Mouse (Mus musculus) adrenal gland, postnatal 14 days (tissue): ENCODE data around the gene Pdia3. TPM values are rescaled to one million over a fixed set of nuclear protein-coding genes. Genes with fewer than 3 reads are reported as not detected.
"Not testable (repeated sequence)": the region's sequence is repeated elsewhere in the genome, so short reads cannot be mapped to it uniquely, and the experiment has no call there.

Experiments used
- DNase-seq: peaks from one replicate; pipeline ENCODE4 v3.0.0; 2021; ENCODE audit warnings: mixed read lengths
- microRNA-seq, 2 experiments: library from miRNA; unstranded; fragments of <30 nt; microRNA quantifications; one replicate each; pipeline ENCODE4 v1.2.0; 2021
- total RNA-seq: library from RNA; stranded (reverse); gene quantifications from 2 replicates; pipeline ENCODE4 v1.2.3, GENCODE M21; 2021

The Pdia3 gene
- total RNA-seq, 1 experiment from 2014 or later: 320 TPM

DNA sequence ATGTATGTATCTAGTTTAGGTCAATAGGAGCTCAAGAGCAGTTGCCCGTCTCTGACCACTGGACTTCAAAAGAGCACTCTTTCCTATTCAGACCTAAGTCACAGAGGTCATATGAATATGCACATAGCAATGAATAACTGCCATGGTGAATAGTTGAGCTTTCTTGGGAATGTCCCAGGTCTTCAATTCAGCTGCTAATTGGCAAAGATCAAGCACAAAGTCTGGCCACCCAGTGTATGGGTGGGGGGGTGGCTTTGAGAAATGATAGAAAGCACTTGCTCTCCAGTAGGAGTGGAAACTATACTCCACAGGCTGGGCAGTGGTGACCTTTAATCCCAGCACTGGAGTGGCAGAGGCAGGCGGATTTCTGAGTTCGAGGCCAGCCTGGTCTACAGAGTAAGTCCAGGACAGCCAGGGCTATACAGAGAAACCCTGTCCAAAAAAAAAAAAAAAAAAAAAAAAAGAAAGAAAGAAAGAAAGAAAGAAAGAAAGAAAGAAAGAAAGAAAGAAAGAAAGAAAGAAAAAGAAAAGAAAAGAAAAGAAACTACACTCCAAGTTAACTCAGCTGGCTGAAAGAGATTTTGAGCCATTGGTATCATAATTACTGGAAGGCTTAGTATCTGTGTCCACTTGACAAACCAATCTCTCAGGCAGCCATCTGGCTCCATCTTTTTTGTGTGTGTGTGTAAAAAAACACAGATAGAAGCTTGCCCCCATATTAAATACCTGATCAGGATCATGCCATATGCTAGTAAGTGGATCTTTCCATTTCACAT lies 64.1 kb downstream of the Pdia3 start:
- DNase-seq: no peak

DNA sequence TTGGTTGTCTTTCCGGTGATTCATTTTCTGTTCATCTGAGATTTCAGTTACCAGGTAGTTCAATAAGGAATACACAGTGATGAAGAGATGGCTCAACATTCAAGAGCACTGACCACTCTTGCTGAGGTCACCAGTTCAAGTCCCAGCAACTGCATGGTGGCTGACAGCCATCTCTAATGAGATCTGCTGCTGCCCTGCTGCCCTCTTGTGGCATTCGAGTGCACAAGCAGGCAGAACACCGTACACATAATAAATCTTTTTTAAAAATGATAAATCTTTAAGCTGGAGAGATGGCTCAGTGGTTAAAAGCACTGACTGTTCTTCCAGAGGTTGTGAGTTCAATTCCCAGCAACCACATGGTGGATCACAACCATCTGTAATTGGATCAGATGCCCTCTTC lies 66.9 kb downstream of the Pdia3 start:
- peak; percentile 66 for DNase-seq

GRCm38 (mm10) chr2:121480916-121481315 lies 67.3 kb downstream of the Pdia3 start:
- not testable (repeated sequence) for DNase-seq

GRCm38 (mm10) chr2:121483576-121483975 lies 70.0 kb downstream of the Pdia3 start:
- no peak for DNase-seq

DNA sequence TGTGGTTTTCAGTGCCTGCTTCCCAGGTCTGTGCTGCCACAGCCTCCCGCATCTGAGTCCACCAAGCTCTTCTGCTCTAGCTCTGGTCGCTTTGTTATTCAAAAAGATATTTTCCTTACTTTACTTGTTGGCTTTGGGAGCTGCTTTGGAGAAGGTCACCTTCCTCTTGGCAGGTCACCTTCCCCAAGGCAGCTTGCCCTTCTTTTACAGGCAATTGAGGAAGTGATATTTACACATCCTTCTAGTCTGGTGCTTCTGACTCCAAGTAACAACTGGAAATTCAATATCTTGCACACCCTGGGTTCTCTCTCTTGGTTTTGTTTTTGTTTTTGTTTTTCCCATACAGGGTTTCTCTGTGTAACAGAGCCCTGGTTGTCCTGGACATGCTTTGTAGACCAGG lies 70.8 kb downstream of the Pdia3 start:
- DNase-seq: not testable (repeated sequence)

Small RNAs within 50 kb of the gene (microRNA-seq; reads per million reads assigned to microRNA genes)
- gene Gm22953: 0 reads per million in 2 experiments

Other genes with a start within 250 kb of the Pdia3 start
- gene Tubgcp4, start 243.1 kb upstream of the Pdia3 start, total RNA-seq: 31.3 and 34.7 TPM in 2 replicates
- gene Zscan29, start 242.7 kb upstream of the Pdia3 start, total RNA-seq: 15.7 and 17.5 TPM in 2 replicates
- 58.6 and 59.9 TPM in 2 replicates for gene Trp53bp1, start 142.4 kb upstream of the Pdia3 start, total RNA-seq
- 5.1 and 12.0 TPM in 2 replicates for gene Map1a, start 124.2 kb upstream of the Pdia3 start, total RNA-seq
- gene Ppip5k1, start 58.4 kb upstream of the Pdia3 start, total RNA-seq: 51.8 and 51.9 TPM in 2 replicates
- gene Ckmt1, start 56.1 kb upstream of the Pdia3 start, total RNA-seq: 5.3 and 8.2 TPM in 2 replicates
- gene Strc, start 26.6 kb upstream of the Pdia3 start, total RNA-seq: not detected in 2 replicates
- gene Catsper2, start within 50 bp of the Pdia3 start, total RNA-seq: 3.5 and 3.6 TPM in 2 replicates
- 0.26 and 0.94 TPM in 2 replicates for gene Ell3, start 30.5 kb downstream of the Pdia3 start, total RNA-seq
- gene Serf2, start 35.4 kb downstream of the Pdia3 start, total RNA-seq: 386 and 388 TPM in 2 replicates
- 41.8 and 48.5 TPM in 2 replicates for gene Hypk, start 39.5 kb downstream of the Pdia3 start, total RNA-seq
- 0.53 TPM in 1 of 2 replicates, not detected in the other for gene Serinc4, start 43.0 kb downstream of the Pdia3 start, total RNA-seq
- 32.0 and 32.1 TPM in 2 replicates for gene Mfap1b, start 60.3 kb downstream of the Pdia3 start, total RNA-seq
- 28.2 and 29.6 TPM in 2 replicates for gene Mfap1a, start 92.9 kb downstream of the Pdia3 start, total RNA-seq
- gene Wdr76, start 92.9 kb downstream of the Pdia3 start, total RNA-seq: 7.4 and 7.6 TPM in 2 replicates